Mouse (Mus musculus): ENCODE data around the gene Rexo1. TPM values are rescaled to one million over a fixed set of nuclear protein-coding genes. Genes with fewer than 3 reads are reported as not detected.

Gene Rexo1
- polyA plus RNA-seq, 1 experiment from 2014 or later: 29.5 TPM

- no peaks in the 10 kb centered on the region for H3K9me3 ChIP-seq (replicated peaks)
- H3K27me3 ChIP-seq (replicated peaks): no peaks in the 10 kb centered on the region
- H3K4me1 ChIP-seq: peaks cover 22% of the 10 kb centered on the region
- H3K4me3 ChIP-seq (replicated peaks): peak within 1 kb of the TSS; percentile 78
- H3K4me2 ChIP-seq: peak within 1 kb of the TSS; percentile 93
- peak within 1 kb of the TSS; percentile 71 for H3K9ac ChIP-seq (replicated peaks)
- WGBS: under 1% methylated on average over 54 of the region's 54 CpGs
- peak within 1 kb of the TSS; percentile 97 for H3K27ac ChIP-seq (replicated peaks)
- H3K36me3 ChIP-seq: peaks cover 19% of the 10 kb centered on the region
- peak; percentile 95 for ATAC-seq (ENCODE audit: low FRiP score)
Observed at GRCm38 (mm10) chr10:80602698-80603325, 41.5 kb upstream of the Rexo1 start, which contains the start of the genes Scamp4 and Adat3. Gene Scamp4 (plus strand): TSS chr10:80602872. Gene Adat3 (plus strand): TSS chr10:80602880.

GRCm38 (mm10) chr10:80596318-80596717 lies 35.0 kb upstream of the Rexo1 start:
- Histone ChIP-seq H3K4me2 (no peak overlapping the region), H3K27me3 (replicated peaks) (peaks cover 3% of the 10 kb centered on the region; the same call in 1 of the 2 replicates), H3K9me3 (replicated peaks) (no peaks in the 10 kb centered on the region), H3K36me3 (no peaks in the 10 kb centered on the region), H3K9ac (replicated peaks) (no peak overlapping the region), H3K4me1 (no peaks in the 10 kb centered on the region), H3K4me3 (replicated peaks) (no peak overlapping the region), H3K27ac (replicated peaks) (no peak overlapping the region)
- WGBS: 46% methylated on average over 4 of the region's 4 CpGs
- no peak for ATAC-seq (ENCODE audit: low FRiP score)

- ATAC-seq (ENCODE audit: low FRiP score): peak; percentile 97
- no peaks in the 10 kb centered on the region; the same call in 1 of the 2 replicates for H3K27me3 ChIP-seq (replicated peaks)
- peaks cover 12% of the 10 kb centered on the region; the same call in 1 of the 2 replicates for H3K36me3 ChIP-seq
- WGBS: under 1% methylated on average over 73 of the region's 73 CpGs
- H3K9me3 ChIP-seq (replicated peaks): no peaks in the 10 kb centered on the region
- peaks cover 47% of the 10 kb centered on the region for H3K4me1 ChIP-seq
- peak within 1 kb of the TSS; percentile 94 for H3K4me2 ChIP-seq
- H3K4me3 ChIP-seq (replicated peaks): peak within 1 kb of the TSS; percentile 96
- H3K27ac ChIP-seq (replicated peaks): peak within 1 kb of the TSS; percentile 81
- H3K9ac ChIP-seq (replicated peaks): peak within 1 kb of the TSS; percentile 93
Observed at GRCm38 (mm10) chr10:80589879-80590854, 28.8 kb upstream of the Rexo1 start, which contains the start of gene Abhd17a. Gene Abhd17a (minus strand): TSS chr10:80590341.

GRCm38 (mm10) chr10:80589127-80589878 lies 27.9 kb upstream of the Rexo1 start:
- H3K9ac ChIP-seq (replicated peaks): peak overlapping the region; percentile 93
- H3K9me3 ChIP-seq (replicated peaks): no peaks in the 10 kb centered on the region
- peak overlapping the region; percentile 94 for H3K4me2 ChIP-seq
- WGBS: 19% methylated on average over 12 of the region's 12 CpGs
- no peaks in the 10 kb centered on the region; the same call in 1 of the 2 replicates for H3K27me3 ChIP-seq (replicated peaks)
- no peak for ATAC-seq (ENCODE audit: low FRiP score)
- peak overlapping the region; percentile 96 for H3K4me3 ChIP-seq (replicated peaks)
- H3K4me1 ChIP-seq: peaks cover 51% of the 10 kb centered on the region
- H3K27ac ChIP-seq (replicated peaks): peak overlapping the region; percentile 81
- peaks cover 20% of the 10 kb centered on the region for H3K36me3 ChIP-seq

GRCm38 (mm10) chr10:80587305-80587657 lies 25.9 kb upstream of the Rexo1 start:
- WGBS: 41% methylated on average over 4 of the region's 4 CpGs
- peak overlapping the region; percentile 37; the same call in 1 of the 2 replicates for H3K27ac ChIP-seq (replicated peaks)
- peak overlapping the region; percentile 23 for H3K4me2 ChIP-seq
- H3K4me1 ChIP-seq: peaks cover 51% of the 10 kb centered on the region
- no peaks in the 10 kb centered on the region for H3K27me3 ChIP-seq (replicated peaks)
- H3K4me3 ChIP-seq (replicated peaks): no peak overlapping the region
- H3K9me3 ChIP-seq (replicated peaks): no peaks in the 10 kb centered on the region
- H3K36me3 ChIP-seq: peaks cover 28% of the 10 kb centered on the region
- no peak overlapping the region for H3K9ac ChIP-seq (replicated peaks)
- ATAC-seq (ENCODE audit: low FRiP score): no peak

- H3K9me3 ChIP-seq (replicated peaks): no peaks in the 10 kb centered on the region
- H3K27me3 ChIP-seq (replicated peaks): no peaks in the 10 kb centered on the region
- peaks cover 51% of the 10 kb centered on the region for H3K4me1 ChIP-seq
- H3K9ac ChIP-seq (replicated peaks): no peak overlapping the region; the same call in 1 of the 2 replicates
- peak overlapping the region; percentile 23 for H3K4me2 ChIP-seq
- WGBS: 95% methylated on average over 48 of the region's 51 CpGs
- H3K27ac ChIP-seq (replicated peaks): peak overlapping the region; percentile 37; the same call in 1 of the 2 replicates
- no peak for ATAC-seq (ENCODE audit: low FRiP score)
- peaks cover 28% of the 10 kb centered on the region for H3K36me3 ChIP-seq
- 0 out of 2 replicates have a peak overlapping the region, but pooled peaks have one; percentile 4 for H3K4me3 ChIP-seq (replicated peaks)
Observed at GRCm38 (mm10) chr10:80586407-80587304, 25.3 kb upstream of the Rexo1 start.

GRCm38 (mm10) chr10:80585581-80585980 lies 24.2 kb upstream of the Rexo1 start:
- H3K4me1 ChIP-seq: peaks cover 49% of the 10 kb centered on the region
- 93% methylated on average over 8 of the region's 8 CpGs for WGBS
- H3K9ac ChIP-seq (replicated peaks): no peak overlapping the region

GRCm38 (mm10) chr10:80584642-80585552 lies 23.5 kb upstream of the Rexo1 start:
- H3K9me3 ChIP-seq (replicated peaks): no peaks in the 10 kb centered on the region
- H3K27ac ChIP-seq (replicated peaks): peak overlapping the region; percentile 18; the same call in 1 of the 2 replicates
- peaks cover 46% of the 10 kb centered on the region for H3K4me1 ChIP-seq
- 78% methylated on average over 12 of the region's 12 CpGs for WGBS
- peak overlapping the region; percentile 23; the same call in 1 of the 2 replicates for H3K4me2 ChIP-seq
- no peak overlapping the region for H3K9ac ChIP-seq (replicated peaks)
- H3K27me3 ChIP-seq (replicated peaks): no peaks in the 10 kb centered on the region
- H3K4me3 ChIP-seq (replicated peaks): no peak overlapping the region
- H3K36me3 ChIP-seq: peaks cover 28% of the 10 kb centered on the region
- no peak for ATAC-seq (ENCODE audit: low FRiP score)

More at GRCm38 (mm10) chr10:80585581-80585980, 24.2 kb upstream of the Rexo1 start:
- peaks cover 28% of the 10 kb centered on the region for H3K36me3 ChIP-seq
- ATAC-seq (ENCODE audit: low FRiP score): no peak
- H3K4me3 ChIP-seq (replicated peaks): no peak overlapping the region
- no peaks in the 10 kb centered on the region for H3K9me3 ChIP-seq (replicated peaks)
- no peaks in the 10 kb centered on the region for H3K27me3 ChIP-seq (replicated peaks)
- peak overlapping the region; percentile 23; the same call in 1 of the 2 replicates for H3K4me2 ChIP-seq
- no peak overlapping the region for H3K27ac ChIP-seq (replicated peaks)

- no peak for ATAC-seq (ENCODE audit: low FRiP score)
- 65% methylated on average over 12 of the region's 12 CpGs for WGBS
- H3K4me2 ChIP-seq: no peak overlapping the region
Observed at GRCm38 (mm10) chr10:80584045-80584488, 22.7 kb upstream of the Rexo1 start.

More at GRCm38 (mm10) chr10:80584045-80584488, 22.7 kb upstream of the Rexo1 start:
- Histone ChIP-seq H3K27ac (replicated peaks) (0 out of 2 replicates have a peak overlapping the region, but pooled peaks have one; percentile 18), H3K36me3 (peaks cover 28% of the 10 kb centered on the region), H3K4me3 (replicated peaks) (no peak overlapping the region), H3K4me1 (peaks cover 40% of the 10 kb centered on the region), H3K27me3 (replicated peaks) (no peaks in the 10 kb centered on the region), H3K9ac (replicated peaks) (no peak overlapping the region), H3K9me3 (replicated peaks) (no peaks in the 10 kb centered on the region)

All from neural tube, embryonic 15.5 days (tissue).